Comparison of ENCODE assay signal across 29 mouse cellular contexts in genomic region chr7:38215281-38215680, GRCm38 (mm10). TPM values are rescaled to one million over a fixed set of nuclear protein-coding genes. Genes with fewer than 3 reads are reported as not detected.
A peak's percentile ranks its signal among the peaks of the same experiment; 100 is the strongest.
DNase-seq lines count a peak whose midpoint lies in the region; ATAC-seq and TF ChIP-seq lines count a peak whose summit lies in the region.
"Had no signal": no experiment of that assay in that cellular context is flagged by ENCODE, and none has a peak within 500 bp of the region (broad histone marks: within the 10 kb centered on the region; RNA-seq: fewer than 3 reads in every experiment).

No protein-coding gene starts in this region.

- TF ChIP-seq CTCF in gastrocnemius, adult 2 months (IDR thresholded peaks at IDR 0.05) = no peak
- TF ChIP-seq CTCF in bone marrow, adult 2 months (IDR thresholded peaks at IDR 0.05; ENCODE audit: control insufficient read depth, insufficient read depth, low read length) = no peak

- H3K4me2 ChIP-seq in midbrain, embryonic 14.5 days (ENCODE audit: low read length) = no peak overlapping the region
- H3K4me2 ChIP-seq: forebrain, embryonic 12.5 days; heart, embryonic 15.5 days; kidney, embryonic 15.5 days; limb, embryonic 13.5 days; liver, embryonic 12.5 days; midbrain, embryonic 13.5 days; neural tube, embryonic 12.5 days had no signal

- intact Hi-C loops in gastrocnemius, adult 2 months (cut with DNase I) = no loop called here

- H3K9me3 ChIP-seq in midbrain, embryonic 14.5 days (ENCODE audit: control insufficient read depth, low read length) = no peaks in the 10 kb centered on the region
- H3K9me3 ChIP-seq: forebrain, embryonic 12.5 days; heart, embryonic 10.5 days; heart, embryonic 15.5 days; kidney, embryonic 15.5 days; limb, embryonic 13.5 days; liver, embryonic 12.5 days; midbrain, embryonic 13.5 days; neural tube, embryonic 12.5 days had no signal

- no peak overlapping the region for H3K9ac ChIP-seq in midbrain, embryonic 14.5 days (replicated peaks; ENCODE audit: low read length)
- H3K9ac ChIP-seq: forebrain, embryonic 12.5 days; forebrain, postnatal 0 days; heart, embryonic 15.5 days; kidney, embryonic 15.5 days; limb, embryonic 13.5 days; liver, embryonic 12.5 days; midbrain, embryonic 13.5 days; neural tube, embryonic 12.5 days had no signal

- TF ChIP-seq POLR2A in bone marrow, adult 2 months (IDR thresholded peaks at IDR 0.05; ENCODE audit: borderline replicate concordance, control insufficient read depth, low read depth, low read length) = no peak

- no peaks in the 10 kb centered on the region for H3K36me3 ChIP-seq in midbrain, embryonic 14.5 days (ENCODE audit: control insufficient read depth, insufficient read depth, low read length)
- H3K36me3 ChIP-seq: forebrain, embryonic 12.5 days; heart, embryonic 10.5 days; liver, embryonic 12.5 days; midbrain, embryonic 13.5 days; neural tube, embryonic 12.5 days had no signal

- H3K27ac ChIP-seq in gastrocnemius, adult 2 months = peak overlapping the region; percentile 44
- peak overlapping the region; percentile 52 for H3K27ac ChIP-seq in bone marrow, adult 2 months (ENCODE audit: control insufficient read depth, insufficient read depth, low read depth, low read length, poor library complexity)
- H3K27ac ChIP-seq in midbrain, embryonic 14.5 days (replicated peaks; ENCODE audit: low read depth, low read length) = no peak overlapping the region
- H3K27ac ChIP-seq: forebrain, embryonic 12.5 days; heart, embryonic 10.5 days; heart, embryonic 15.5 days; kidney, embryonic 15.5 days; layer of hippocampus, adult 2 months; limb, embryonic 13.5 days; liver, embryonic 12.5 days; midbrain, embryonic 13.5 days; neural tube, embryonic 12.5 days had no signal

- H3K4me3 ChIP-seq in gastrocnemius, adult 2 months = no peak overlapping the region
- H3K4me3 ChIP-seq in bone marrow, adult 2 months (replicated peaks; ENCODE audit: control insufficient read depth, low read depth, low read length) = no peak overlapping the region
- no peak overlapping the region for H3K4me3 ChIP-seq in midbrain, embryonic 14.5 days (replicated peaks; ENCODE audit: low read depth, low read length)
- H3K4me3 ChIP-seq: erythroblast, embryonic 14.5 days; forebrain, embryonic 12.5 days; heart, embryonic 10.5 days; heart, embryonic 15.5 days; kidney, embryonic 15.5 days; layer of hippocampus, adult 2 months; limb, embryonic 13.5 days; liver, embryonic 12.5 days; midbrain, embryonic 13.5 days; neural tube, embryonic 12.5 days had no signal

- H3K4me1 ChIP-seq in bone marrow, adult 2 months (ENCODE audit: control insufficient read depth, insufficient read depth, low read length) = peaks cover 3% of the 10 kb centered on the region; the same call in 1 of the 2 replicates
- no peaks in the 10 kb centered on the region for H3K4me1 ChIP-seq in midbrain, embryonic 14.5 days (ENCODE audit: control insufficient read depth, insufficient read depth, low read length)
- H3K4me1 ChIP-seq: forebrain, embryonic 12.5 days; limb, embryonic 13.5 days; midbrain, embryonic 13.5 days; neural tube, embryonic 12.5 days had no signal

- ATAC-seq in midbrain, embryonic 14.5 days (ENCODE audit: low FRiP score, low TSS enrichment) = no peak
- ATAC-seq: forebrain, postnatal 0 days; hindbrain, embryonic 16.5 days; liver, embryonic 12.5 days; lung, postnatal 0 days; midbrain, embryonic 13.5 days had no signal

- 54% methylated on average over 7 of the region's 7 CpGs for WGBS in bone marrow, adult 2 months
- WGBS in midbrain, embryonic 14.5 days = 83% methylated on average over 7 of the region's 7 CpGs

- peak; percentile 31 for DNase-seq in gastrocnemius, adult 2 months
- no peak for DNase-seq in gastrocnemius, postnatal 25 days
- peak; percentile 27 for DNase-seq in 416B (ENCODE audit: low read depth)
- peak; percentile 69 to 81 for DNase-seq in natural killer cell, adult 2 months (ENCODE audit: low spot score in 2 of 2)
- no peak for DNase-seq in embryo, embryonic 10.5 days (ENCODE audit: low spot score)
- DNase-seq in midbrain, embryonic 14.5 days = no peak
- DNase-seq: adrenal gland, postnatal 10 days; cerebellum, adult 18-20 months; cerebellum, postnatal 10 days; forebrain, postnatal 0 days; gastrocnemius, postnatal 10 days; kidney, adult 18-20 months; kidney, postnatal 25 days; lung, adult 18-20 months; lung, postnatal 4 days; right cerebral cortex, adult 18-20 months had no signal

- no peaks in the 10 kb centered on the region for H3K27me3 ChIP-seq in midbrain, embryonic 14.5 days (ENCODE audit: control insufficient read depth, insufficient read depth, low read length)
- H3K27me3 ChIP-seq: forebrain, embryonic 12.5 days; heart, embryonic 15.5 days; kidney, embryonic 15.5 days; limb, embryonic 13.5 days; liver, embryonic 12.5 days; midbrain, embryonic 13.5 days; neural tube, embryonic 12.5 days had no signal

RNA-seq across cellular contexts. Expression of gene Plekhf1, which starts 12.5 kb away (rescaled TPM):
- 10 to 100 TPM in 1 of 2 experiments, 1 to 10 TPM in 1; 6.6 to 15.0 TPM for total RNA-seq in gastrocnemius, adult 2 months (2021)
- 1 to 10 TPM; 5.0 to 7.5 TPM for total RNA-seq in gastrocnemius, postnatal 25 days (2021)
- polyA plus RNA-seq in bone marrow, adult 2 months (2011; ENCODE audit: insufficient read depth, insufficient read length, low replicate concordance, missing spikeins) = 0.61 and 1.1 TPM in 2 replicates
- polyA plus RNA-seq in midbrain, embryonic 14.5 days (2014; fragmentation: Nextera tagmentation; extraction: Ambion mirVana) = 0.22 and 0.37 TPM in 2 replicates

RNA-seq across cellular contexts. Expression of gene 1600014C10Rik, which starts 32.3 kb away (rescaled TPM):
- total RNA-seq in gastrocnemius, adult 2 months (2021) = 10 to 100 TPM; 23.4 to 31.9 TPM
- total RNA-seq in gastrocnemius, postnatal 25 days (2021) = 10 to 100 TPM; 21.2 to 23.0 TPM
- polyA plus RNA-seq in bone marrow, adult 2 months (2011; ENCODE audit: insufficient read depth, insufficient read length, low replicate concordance, missing spikeins) = 15.1 and 22.2 TPM in 2 replicates
- 24.9 and 31.2 TPM in 2 replicates for polyA plus RNA-seq in midbrain, embryonic 14.5 days (2014; fragmentation: Nextera tagmentation; extraction: Ambion mirVana)
- polyA plus RNA-seq: erythroblast, embryonic 14.5 days had no signal

RNA-seq across cellular contexts. Expression of gene Pop4, which starts 55.9 kb away (rescaled TPM):
- 1 to 10 TPM; 8.3 to 8.4 TPM for total RNA-seq in gastrocnemius, adult 2 months (2021)
- 1 to 10 TPM; 8.3 to 9.0 TPM for total RNA-seq in gastrocnemius, postnatal 25 days (2021)
- polyA plus RNA-seq in bone marrow, adult 2 months (2011; ENCODE audit: insufficient read depth, insufficient read length, low replicate concordance, missing spikeins) = 8.4 and 24.1 TPM in 2 replicates
- polyA plus RNA-seq in midbrain, embryonic 14.5 days (2014; fragmentation: Nextera tagmentation; extraction: Ambion mirVana) = 84.7 and 93.6 TPM in 2 replicates

Comparison
In these comparisons a context has a peak if more than half of its experiments do, and no peak if none do; other contexts are left out.
1. DNase-seq: peak in gastrocnemius, adult 2 months (single experiment), 416B (single experiment) and natural killer cell, adult 2 months (2 of 2); none in gastrocnemius, postnatal 25 days (single experiment), embryo, embryonic 10.5 days (single experiment) and midbrain, embryonic 14.5 days (single experiment).